Mouse (Mus musculus) heart, adult 8-10 months (tissue): ENCODE data around the gene Bud13. TPM values are rescaled to one million over a fixed set of nuclear protein-coding genes. Genes with fewer than 3 reads are reported as not detected.

Experiments
- DNase-seq: peaks from one replicate; pipeline ENCODE4 v3.0.0; 2022; ENCODE audit warnings: low spot score
- total RNA-seq, 4 experiments: library from RNA; stranded (reverse); gene quantifications; 2 replicates each; pipeline ENCODE4 v1.2.4; 2022

Bud13 gene
- total RNA-seq, result 1 to 10 TPM; 6.6 to 9.0 (median 8.6) TPM

DNA sequence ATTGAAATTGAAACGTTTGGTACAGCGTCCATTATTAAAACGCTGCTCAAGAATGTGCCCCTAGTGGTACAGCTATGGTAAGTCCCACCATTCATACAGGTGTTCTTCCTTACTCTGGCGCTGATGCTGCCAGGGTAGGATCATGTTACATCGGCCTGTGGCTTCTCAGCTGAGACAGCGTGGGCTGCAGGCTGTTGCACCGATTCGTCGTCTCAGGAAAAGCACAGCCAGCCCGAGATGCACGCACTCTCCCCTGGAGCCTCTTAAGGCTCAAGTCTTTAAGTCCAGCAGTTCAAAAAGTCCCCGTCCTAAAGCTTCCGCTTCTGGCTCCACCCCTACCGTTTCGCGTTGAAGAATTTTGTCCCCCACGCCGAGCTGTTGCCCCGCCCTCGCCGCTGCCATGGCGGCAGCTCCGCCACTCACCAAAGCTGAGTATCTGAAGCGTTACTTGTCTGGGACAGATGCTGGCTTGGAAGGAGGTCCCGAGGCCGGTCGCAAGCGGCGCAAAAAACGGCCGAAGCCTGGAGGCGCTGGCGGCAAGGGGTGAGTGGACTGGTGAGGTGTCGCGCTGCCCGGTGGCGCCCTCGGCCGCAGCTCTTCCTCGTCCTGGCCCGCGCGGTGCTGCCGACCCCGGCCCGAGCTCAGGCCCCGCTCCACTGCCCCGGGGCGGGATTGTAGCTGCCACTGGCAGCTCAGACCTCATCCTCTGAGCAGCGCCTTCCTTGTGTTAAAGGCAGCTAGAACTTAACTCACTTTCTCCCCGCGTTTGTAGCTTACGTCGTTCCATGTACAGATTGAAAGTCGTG lies at the start of gene Bud13:
Gene Bud13, plus strand, starts transcription at position 378 of the 806 bp plus-strand sequence.
- DNase-seq, result peak; percentile 95

DNA sequence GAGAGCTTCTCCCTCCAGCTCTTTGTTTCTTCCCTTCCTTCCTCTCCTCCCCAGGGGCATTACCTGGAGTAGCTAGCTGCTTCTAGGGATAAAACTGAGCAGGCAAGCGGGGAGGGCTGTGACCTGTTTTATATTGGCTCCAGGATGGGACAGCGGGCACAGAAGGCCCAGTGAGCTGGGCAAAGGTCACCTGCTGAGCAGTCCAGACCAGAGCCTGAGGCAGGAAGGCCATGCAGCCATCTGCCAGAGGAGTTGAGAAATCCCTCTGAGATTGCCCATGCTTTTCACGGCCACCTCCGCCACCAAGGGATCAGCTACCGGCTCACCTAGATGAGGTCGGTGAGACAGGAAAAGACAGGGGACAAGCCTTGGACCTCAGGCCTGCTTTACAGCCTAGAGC lies 47.6 kb upstream of the Bud13 start:
- DNase-seq, result no peak

DNA sequence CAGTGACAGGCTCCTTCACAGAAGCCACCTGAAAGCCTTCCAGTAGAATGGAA lies 47.4 kb upstream of the Bud13 start, which contains the start of gene Apoc3:
Gene Apoc3, minus strand, starts transcription at position 41 of the 53 bp plus-strand sequence.
- no peak for DNase-seq

DNA sequence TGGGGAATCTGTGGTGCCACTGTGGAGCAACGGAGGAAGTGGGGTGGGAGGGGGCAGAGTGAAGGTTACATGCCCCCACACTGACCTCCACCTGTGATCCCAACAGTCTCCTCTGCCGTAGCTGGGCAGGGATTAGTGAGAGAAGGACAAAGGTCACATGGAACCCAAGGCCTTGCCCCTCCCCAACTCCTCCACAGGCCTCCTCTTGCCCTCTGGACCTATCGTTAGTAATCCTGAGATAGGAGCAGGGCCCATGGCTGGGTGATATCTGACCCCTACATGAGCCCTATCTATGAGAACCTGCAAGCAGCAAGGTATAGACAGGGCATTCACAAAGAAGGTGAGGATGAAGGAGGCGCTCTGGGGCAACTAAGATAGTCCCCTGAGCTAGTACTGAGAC lies 47.2 kb upstream of the Bud13 start:
- DNase-seq, result no peak

DNA sequence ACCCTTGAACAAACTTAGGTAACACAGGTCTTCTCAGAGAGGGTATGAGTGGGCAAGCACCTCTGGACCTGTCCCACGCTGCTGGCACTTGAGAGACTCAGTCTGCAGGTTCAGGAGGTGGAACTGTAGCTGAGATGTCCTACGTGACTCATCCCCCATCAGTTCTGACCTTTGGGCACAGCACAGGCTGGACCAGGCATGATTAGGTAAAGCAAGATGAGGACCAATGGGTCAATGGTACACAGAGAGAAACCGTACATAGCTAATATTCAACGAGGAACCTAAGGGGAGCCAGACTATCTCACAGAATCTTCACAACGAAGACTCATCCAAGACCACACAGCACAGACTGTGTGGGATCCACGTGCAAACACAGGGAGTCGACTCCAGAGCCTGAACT lies 44.0 kb upstream of the Bud13 start:
- DNase-seq, result no peak

DNA sequence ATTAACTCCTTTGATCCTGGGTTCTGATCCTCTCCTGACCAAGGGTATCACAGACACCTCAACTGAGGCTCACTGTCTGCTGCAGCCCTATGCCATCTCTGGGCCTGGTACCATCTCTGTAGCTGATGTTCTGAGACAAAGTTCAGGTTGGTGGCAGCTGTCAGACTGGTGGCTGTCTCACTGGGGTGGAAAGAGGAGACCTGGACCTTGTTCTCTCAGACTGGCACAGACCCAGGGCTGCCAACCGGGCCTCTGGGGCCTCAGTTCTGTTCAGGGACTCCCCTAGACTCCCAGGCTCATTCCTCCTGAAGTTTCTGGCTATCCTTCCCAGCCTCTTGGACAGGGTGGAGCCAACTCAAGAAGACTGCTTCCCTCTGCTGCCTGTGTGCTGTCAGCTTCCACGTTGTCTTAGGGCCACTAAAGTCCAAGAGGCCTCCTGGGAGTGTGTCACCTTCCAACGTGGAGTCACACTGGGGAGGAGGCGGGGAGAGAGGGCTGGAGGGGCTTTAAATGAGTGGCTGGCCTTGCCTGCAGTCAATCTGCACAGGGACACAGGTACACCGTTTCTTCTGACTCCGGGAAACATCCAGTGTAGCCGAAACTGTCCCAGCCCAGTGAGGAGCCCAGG lies 42.2 kb upstream of the Bud13 start, which contains the start of gene Apoa4:
Gene Apoa4, plus strand, starts transcription at position 171 of the 628 bp plus-strand sequence.
- no peak for DNase-seq

DNA sequence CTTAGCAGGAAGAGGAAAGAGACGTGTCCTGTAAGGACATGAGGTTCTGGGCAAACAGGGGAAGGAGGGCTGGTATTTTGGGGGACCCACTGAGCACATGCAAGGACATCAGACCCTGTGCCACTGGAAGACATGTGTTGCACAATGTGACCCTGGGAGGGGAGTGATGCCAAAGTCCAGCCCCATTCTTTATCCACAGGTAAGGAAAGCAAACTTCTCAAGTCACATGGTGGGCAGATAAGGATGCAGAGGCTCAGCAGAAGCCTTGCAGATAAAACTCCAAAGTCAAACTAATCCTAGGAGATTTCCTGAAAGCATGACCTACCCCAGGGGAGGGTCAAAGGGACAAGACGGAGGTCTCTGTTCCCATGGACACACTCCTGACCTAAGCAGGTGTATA lies 41.0 kb upstream of the Bud13 start:
- no peak for DNase-seq

DNA sequence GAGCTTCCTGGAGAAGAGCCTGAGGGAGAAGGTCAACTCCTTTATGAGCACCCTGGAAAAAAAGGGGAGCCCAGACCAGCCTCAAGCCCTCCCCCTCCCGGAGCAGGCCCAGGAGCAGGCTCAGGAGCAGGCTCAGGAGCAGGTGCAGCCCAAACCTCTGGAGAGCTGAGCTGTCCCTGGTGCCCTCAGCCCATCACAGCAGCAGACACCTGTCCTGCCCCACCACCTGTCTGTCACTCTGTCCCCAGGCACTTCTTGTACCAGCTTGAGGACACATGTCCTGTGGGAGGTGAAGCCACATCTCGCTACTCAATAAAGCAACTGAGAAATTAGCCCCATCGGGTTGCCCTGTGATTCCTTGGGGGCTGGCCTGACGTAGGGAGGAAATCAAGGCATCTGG lies 39.7 kb upstream of the Bud13 start:
- DNase-seq, result no peak

DNA sequence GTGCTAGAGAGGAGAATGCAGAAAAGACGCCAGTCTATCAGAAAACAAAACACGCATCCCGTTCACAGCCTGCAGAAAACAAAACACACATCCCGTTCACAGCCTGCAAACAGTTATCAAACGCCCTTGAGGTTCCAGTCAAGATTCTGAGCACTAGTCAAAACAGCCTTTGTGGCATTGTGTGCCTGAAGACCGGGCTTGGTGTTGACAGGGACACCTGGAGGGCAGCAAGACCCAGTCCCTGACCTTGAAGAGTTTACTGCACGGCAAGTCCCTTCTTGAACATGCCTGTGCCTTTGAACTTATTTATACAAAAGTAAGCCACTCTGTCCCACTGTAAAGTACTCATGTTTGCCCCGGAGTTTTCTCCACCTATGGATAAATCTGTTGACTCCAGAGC lies 39.2 kb upstream of the Bud13 start:
- no peak for DNase-seq

DNA sequence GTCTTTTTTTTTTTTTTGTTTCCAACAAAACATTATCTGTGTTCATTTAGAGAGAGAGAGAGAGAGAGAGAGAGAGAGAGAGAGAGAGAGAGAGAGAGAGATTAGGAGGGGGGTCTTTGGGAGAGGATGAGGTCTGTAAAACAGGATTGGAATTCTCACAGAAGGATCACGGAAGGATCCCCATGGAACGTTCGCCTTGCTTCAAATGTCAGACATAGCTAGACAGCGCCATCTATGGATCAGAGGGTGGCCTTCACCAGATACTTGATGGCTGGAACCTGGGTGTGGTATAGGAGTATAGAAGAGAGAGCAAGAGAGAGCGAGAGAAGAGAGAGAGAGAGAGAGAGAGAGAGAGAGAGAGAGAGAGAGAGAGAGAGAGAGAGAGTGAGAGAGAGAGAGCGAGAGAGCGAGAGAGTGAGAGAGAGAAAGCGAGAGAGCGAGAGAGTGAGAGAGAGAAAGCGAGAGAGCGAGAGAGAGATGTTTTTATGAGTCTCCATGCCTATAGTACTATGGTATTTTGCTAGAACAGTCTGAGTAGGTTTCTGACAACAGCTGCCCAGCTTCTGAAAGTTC lies 36.0 kb upstream of the Bud13 start:
- peak; percentile 63 for DNase-seq

DNA sequence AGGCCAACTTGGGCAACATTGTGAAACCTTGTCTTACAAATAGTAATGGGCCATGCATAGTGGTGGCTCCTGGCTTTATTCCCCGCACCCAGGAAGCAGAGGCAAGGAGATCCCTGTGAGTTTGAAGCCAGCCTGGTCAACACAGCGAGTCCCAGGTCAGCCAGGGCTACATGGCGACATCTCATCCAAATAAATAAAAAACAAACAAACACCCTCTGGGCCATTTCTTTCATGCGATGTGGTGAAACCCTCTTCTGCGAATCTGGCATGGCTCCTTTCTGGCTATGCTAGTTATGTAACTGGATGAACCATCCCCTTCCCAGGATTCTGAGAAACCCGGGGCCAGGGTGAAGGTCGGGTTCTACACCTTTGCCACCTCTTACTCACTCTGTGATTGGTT lies 26.6 kb upstream of the Bud13 start:
- no peak for DNase-seq

DNA sequence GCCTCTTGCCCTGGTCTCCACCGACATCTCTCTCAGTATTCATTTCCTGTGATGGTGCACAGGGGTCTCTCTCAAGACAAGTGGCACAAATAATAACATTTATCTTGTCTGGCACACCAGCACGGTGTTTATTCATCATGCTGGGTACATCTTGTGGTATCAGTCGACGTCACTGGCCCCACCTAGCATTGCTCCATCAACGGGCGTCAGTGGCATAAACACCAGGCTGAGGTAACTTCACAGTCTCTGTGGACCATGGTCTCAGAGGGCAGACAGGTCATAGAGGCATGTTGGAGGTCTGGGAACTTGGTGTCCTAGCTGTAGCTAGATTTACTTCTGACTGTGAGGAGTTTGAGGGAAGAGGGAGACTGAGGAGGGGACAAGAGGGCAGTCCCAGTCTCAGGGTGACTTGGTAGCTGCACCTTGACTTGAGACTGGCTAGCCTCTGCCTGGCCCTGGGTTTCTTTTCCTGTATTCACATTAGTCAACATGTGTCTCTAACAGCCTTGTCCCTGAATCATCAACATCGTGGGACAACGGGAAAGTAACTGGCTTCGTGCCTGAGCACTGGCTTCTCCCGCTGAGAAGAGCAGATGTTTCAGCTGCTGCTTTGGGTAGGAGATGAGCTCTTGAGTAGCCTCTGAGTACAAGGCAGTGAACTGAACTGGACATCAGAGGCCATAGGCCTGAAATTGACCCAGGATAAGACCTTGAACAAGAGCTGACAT lies 26.0 kb upstream of the Bud13 start:
- no peak for DNase-seq

DNA sequence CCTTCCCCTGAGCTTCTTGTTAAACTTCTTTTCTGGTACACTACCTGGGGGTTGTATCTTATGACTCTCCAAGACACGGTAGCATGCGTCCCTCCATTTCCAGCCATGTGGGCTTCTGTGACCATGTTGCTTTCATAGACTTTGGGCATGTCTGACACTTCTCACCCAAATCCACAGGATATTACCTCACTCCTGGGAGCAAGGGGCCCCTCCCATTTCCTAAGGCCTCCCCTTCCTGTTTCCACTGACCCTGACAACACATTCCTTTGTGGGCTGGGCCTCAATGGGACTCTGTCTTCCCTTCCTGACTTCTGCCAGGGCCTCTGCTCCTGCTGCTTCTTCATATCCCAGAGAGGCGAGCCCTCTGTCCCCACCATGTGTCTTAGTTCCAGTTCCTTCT lies 25.3 kb upstream of the Bud13 start:
- peak; percentile 40 for DNase-seq

DNA sequence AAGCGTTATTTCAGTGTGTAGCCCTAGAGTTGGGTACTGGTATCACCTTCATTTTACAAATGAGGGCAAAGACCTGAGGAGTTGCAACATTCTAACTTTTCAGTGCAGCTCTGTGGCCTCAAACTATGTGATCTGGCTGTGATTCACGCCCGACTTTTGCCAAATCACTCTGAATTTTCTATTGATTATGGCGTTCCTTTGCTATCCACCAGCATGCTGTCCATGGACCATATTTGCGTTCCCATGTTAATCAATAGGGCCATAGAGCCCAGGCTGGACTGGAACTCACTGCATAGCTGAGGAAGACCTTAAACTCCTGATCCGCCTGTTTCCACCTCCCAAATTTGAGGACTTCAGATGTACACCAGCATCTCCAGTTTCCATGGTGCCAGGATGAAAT lies 23.7 kb upstream of the Bud13 start:
- DNase-seq, result no peak

DNA sequence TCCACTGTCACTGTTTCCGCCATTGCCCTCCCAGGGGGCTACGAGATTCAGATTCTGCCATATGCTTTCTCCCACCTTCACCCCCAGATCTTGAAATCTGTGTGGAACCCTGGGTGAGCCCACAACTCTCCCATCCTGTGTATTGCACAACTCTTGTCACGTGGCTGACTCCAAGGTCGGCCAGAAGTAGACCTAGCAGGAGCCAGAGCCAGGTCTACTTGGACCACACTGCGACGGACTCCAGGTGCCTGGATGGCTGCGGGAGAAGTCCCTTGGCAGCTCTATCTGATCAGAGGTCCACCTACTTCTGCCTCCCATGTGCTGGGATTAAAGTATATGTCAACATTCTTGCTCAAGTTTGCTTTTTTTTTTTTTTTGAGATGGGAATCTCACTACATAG lies 21.7 kb upstream of the Bud13 start:
- no peak for DNase-seq

DNA sequence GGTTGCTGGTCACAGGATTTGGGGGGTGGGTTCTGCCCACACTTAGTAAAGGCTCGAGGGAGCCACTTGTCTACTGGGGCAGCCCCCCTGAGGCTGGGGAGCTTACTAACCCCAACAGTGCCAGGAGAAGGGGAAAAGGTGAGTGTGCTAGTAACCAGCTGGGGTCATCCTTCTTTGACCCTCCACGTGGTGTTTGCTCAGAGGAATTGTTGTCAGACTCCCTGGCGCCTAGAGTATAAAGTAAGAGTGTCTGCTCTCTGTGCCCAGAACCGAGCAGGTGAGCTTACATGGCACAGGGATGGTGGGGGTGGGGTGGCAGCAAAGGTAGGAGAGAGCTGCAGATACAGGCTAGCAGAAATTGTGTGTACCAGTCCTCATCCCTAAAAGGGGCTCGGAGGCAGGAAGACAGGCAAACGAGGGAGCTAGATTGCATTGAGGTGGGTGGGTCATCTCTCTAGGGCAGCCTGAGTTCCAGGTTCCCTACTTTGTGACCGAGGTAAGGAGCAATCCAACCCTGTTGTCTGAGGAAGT lies 14.4 kb upstream of the Bud13 start, which contains the start of gene Apoa5:
Gene Apoa5, plus strand, starts transcription at position 291 of the 531 bp plus-strand sequence.
- no peak for DNase-seq

DNA sequence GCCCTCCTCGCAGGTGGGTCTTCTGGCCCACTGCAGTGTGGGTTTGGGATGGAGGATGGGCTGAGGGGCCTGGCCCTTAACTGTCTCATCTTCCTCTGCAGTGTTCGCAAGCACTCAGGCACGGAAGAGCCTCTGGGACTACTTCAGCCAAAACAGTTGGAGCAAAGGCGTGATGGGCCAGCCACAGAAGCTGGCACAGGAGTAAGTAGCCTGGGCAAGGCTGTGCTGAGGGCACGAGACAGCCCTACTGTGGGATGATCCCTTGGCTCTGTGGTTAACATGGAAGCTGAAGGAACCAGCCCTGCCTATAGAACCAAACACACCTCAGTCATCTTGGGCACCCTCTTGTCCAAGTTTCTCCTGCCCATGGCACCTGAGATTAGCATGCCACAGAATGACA lies 13.7 kb upstream of the Bud13 start:
- DNase-seq, result no peak

DNA sequence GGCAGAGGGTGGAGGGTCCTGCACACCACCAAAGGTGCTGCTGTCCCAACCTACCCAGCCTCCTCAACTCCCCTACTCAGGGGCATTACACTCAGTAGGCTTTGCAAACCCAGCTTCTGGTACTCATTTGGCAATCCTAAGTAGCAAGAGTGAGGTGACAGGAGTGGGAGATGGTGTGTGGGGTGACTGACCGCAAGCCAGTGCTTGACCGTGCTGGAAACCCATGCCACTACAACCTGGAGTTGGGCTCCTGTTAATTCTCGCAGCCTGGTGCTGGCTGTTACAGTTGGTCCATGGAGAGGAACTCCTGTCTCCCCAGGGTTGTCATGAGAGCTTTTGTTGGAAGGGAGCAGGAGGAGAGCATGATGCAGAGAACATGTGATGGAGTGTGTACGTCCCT lies 12.0 kb upstream of the Bud13 start:
- no peak for DNase-seq

DNA sequence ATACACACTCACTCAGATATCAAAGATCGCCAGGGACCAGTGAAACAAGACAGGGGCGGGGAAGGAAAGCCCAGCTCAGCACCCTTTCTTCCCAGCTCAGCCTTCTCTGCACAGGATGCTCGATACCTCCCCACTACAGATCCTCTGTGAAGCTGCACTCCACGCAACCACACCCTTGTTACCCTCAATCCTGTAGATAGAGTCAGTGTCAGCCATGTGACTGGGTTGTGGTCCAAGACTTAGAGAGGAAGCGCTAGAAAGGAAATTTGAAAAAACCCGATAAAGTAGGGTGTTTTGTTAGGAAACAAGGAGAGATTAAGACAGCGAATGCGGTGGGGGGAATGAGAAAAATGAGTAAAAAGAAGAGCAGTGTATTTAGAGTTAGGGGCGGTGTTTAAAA lies 10.7 kb upstream of the Bud13 start:
- no peak for DNase-seq

DNA sequence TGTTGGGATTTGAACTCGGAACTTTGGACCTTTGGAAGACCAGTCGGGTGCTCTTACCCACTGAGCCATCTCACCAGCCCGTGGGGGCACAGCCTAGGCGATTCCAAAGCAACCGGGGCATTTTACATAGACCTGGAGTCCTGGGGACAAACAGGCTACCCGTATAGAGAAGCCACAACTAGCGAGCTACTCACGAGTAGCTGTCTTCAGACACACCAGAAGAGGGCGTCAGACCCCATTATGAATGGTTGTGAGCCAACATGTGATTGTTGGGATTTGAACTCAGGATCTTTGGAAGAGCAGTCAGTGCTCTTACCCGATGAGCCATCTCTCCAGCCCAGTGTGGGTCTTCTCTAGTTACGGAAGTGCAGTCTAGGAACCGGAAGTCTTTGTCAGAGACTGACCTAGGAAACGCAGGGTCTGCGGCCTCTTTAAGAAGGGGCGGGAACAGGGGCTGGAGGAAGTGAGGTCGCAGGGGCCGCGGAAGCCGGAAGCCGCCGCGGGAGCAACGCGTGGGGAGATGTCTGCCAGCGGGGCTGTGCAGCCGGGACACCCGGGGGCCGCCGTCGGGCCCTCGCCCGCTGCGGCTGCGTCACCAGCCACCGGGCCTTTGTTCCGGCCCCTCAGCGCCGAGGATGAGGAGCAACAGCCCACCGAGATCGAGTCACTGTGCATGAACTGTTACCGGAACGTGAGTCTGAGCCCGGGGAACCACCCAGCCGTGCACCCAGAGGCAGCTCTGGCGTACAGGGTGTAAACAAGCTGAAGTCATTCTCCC lies 9.9 kb upstream of the Bud13 start, which contains the start of gene Zpr1:
Gene Zpr1, plus strand, starts transcription at position 388 of the 778 bp plus-strand sequence.
- peak; percentile 92 for DNase-seq

DNA sequence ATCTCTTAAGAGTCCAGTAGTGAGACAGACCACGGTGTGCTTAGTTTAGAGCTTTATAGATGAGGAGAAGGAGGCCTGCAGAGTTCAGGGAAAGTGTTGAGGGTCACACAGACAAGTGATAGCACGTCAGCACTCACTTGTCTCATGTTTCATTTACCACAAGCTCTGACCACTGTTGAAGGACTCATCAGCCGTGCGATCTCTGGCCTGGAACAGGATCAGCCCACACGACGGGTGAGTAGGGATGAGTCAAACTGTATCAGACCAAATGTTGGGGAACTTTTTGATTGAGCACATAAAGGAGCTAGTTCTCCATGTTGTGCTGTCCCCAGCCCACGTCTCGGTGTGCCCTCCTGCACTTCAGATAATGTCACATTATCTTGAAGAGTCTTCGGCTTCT lies 8.3 kb upstream of the Bud13 start:
- no peak for DNase-seq

DNA sequence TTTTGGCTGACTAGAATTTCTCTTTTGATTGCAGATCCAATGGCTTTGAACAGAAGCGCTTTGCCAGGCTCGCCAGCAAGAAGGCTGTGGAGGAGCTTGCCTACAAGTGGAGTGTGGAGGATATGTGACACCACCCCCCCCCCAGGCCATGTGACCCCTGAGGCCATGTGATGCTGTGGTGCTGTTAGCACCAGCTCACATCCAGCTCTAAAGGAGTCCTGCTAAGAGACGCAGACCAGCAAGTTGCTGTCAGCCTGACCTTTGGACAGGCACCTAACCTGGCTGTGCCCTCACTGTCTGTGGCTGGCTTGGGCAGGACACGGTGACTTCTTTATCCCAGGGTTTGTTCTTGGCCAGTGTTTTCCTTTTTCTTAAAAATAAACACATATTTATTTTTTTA lies 15.6 kb downstream of the Bud13 start:
- no peak for DNase-seq
